Mouse (Mus musculus) neural tube, embryonic 11.5 days (tissue): ENCODE data around the gene Bco2. TPM values are rescaled to one million over a fixed set of nuclear protein-coding genes. Genes with fewer than 3 reads are reported as not detected.

ENCODE experiments used
- ATAC-seq: fragments of 200-750 bp; cut with Nextera tagmentation; 2 replicates; pipeline ENCODE4 v1.8.0; 2017; ENCODE audit warnings: moderate number of reproducible peaks, mild to moderate bottlenecking, moderate TSS enrichment, moderate library complexity; ENCODE audit not compliant: insufficient read depth, low FRiP score, low TSS enrichment
- DNase-seq: peaks from one replicate; pipeline ENCODE4 v3.0.0-alpha.2; 2015; ENCODE audit warnings: low spot score
- H3K27ac ChIP-seq: fragments of 300-500 bp; sonication (generic); 2 replicates; pipeline ENCODE4 v1.5.1; 2014; ENCODE audit warnings: low read depth, mild to moderate bottlenecking, low read length
- H3K27me3 ChIP-seq: fragments of 300-500 bp; sonication (generic); 2 replicates; pipeline ENCODE4 v1.6.1; 2014; ENCODE audit warnings: mild to moderate bottlenecking, low read length, mixed read lengths; ENCODE audit not compliant: control insufficient read depth, insufficient read depth
- H3K36me3 ChIP-seq: fragments of 300-500 bp; sonication (generic); 2 replicates; pipeline ENCODE4 v1.6.1; 2014; ENCODE audit warnings: mild to moderate bottlenecking, low read length, moderate library complexity, mixed read lengths; ENCODE audit not compliant: control insufficient read depth, insufficient read depth
- H3K4me1 ChIP-seq: fragments of 300-500 bp; sonication (generic); 2 replicates; pipeline ENCODE4 v1.6.1; 2014; ENCODE audit warnings: low read length, mixed read lengths; ENCODE audit not compliant: control insufficient read depth, insufficient read depth
- H3K4me2 ChIP-seq: fragments of 300-500 bp; sonication (generic); 2 replicates; pipeline ENCODE4 v1.6.1; 2014; ENCODE audit warnings: low read depth, mild to moderate bottlenecking, moderate library complexity
- H3K4me3 ChIP-seq: fragments of 300-500 bp; sonication (generic); 2 replicates; pipeline ENCODE4 v1.5.1; 2014; ENCODE audit warnings: low read depth, low read length
- H3K9ac ChIP-seq: fragments of 300-500 bp; sonication (generic); 2 replicates; pipeline ENCODE4 v1.6.1; 2014; ENCODE audit warnings: mild to moderate bottlenecking, low read length
- H3K9me3 ChIP-seq: fragments of 300-500 bp; sonication (generic); 2 replicates; pipeline ENCODE4 v1.6.1; 2016; ENCODE audit warnings: low read length; ENCODE audit not compliant: control insufficient read depth
- WGBS: fragments of 180-500 bp; shearing (Covaris S2); extraction: QIAGEN DNeasy Blood & Tissue Kit; methylation state at CpG from one replicate; pipeline ENCODE4 v1.1.7; 2014; 5-methylcytosine and 5-hydroxymethylcytosine counted together
- polyA plus RNA-seq: library from polyadenylated mRNA; unstranded; fragments of >200 nt; fragmentation: Nextera tagmentation; extraction: Ambion mirVana; gene quantifications from 2 replicates; pipeline ENCODE4 v1.2.1, GENCODE M21; 2014

The Bco2 gene
- polyA plus RNA-seq, 1 experiment from 2014 or later: 0.15 TPM

DNA sequence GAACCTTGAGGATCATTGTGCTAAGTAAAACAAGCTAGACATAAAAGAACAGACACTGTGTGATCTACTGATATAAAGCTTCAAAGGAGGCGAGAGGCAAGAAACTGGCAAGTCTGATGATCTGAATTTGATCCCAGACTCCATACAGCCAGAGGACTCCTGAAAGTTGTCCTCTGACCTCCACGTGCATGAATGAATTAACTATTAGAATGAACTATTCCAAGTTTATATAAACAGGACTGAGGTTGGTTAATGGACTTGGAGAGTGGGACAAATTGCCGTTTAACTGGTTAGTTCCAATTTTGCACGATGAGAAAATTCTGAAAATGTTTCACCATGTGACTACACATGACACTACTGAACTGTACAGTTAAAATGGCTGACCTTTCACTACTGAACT is 6.0 kb downstream of the Bco2 start:
- Histone ChIP-seq H3K36me3 (no peaks in the 10 kb centered on the region), H3K27me3 (no peaks in the 10 kb centered on the region), H3K27ac (no peak overlapping the region), H3K9ac (no peak overlapping the region), H3K9me3 (no peaks in the 10 kb centered on the region), H3K4me3 (no peak overlapping the region), H3K4me2 (no peak overlapping the region), H3K4me1 (no peaks in the 10 kb centered on the region)
- WGBS: 87% methylated on average over 4 of the region's 4 CpGs
- DNase-seq (no peak), ATAC-seq (no peak)

DNA sequence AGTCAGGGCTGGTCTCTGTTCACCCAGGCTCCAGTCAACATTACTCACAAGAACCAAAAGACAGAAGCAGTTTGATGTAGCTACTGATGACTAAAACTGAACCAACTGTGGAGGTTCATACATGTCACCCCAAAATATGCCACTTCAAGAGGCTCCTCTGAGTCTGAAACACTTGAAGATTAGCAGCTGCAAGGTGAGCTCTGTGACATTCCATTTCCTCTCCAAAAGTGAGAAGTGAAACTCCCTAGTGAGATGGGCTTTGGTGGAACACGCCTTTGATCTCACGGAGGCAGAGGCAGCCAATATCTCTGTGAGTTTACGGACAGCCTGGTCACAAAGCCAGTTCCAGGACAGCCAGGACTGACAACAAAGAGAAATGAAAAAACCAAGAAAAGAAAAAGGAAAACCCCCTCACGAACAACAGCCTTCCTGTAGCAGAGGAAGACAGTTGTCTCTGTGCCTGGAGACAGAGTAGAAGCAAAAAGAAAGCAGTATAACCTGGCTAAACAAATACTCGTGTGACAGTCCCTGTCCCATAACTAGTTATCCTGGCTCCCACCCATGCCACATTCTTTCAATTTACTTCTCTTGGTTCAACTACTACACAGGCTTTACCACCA is 7.0 kb downstream of the Bco2 start:
- H3K27me3 ChIP-seq: no peaks in the 10 kb centered on the region
- no peaks in the 10 kb centered on the region for H3K4me1 ChIP-seq
- H3K36me3 ChIP-seq: no peaks in the 10 kb centered on the region
- H3K27ac ChIP-seq: no peak overlapping the region
- H3K9ac ChIP-seq: no peak overlapping the region
- H3K4me2 ChIP-seq: no peak overlapping the region
- DNase-seq: no peak
- no peak for ATAC-seq
- 49% methylated on average over 5 of the region's 5 CpGs for WGBS
- H3K4me3 ChIP-seq: no peak overlapping the region
- H3K9me3 ChIP-seq: no peaks in the 10 kb centered on the region

DNA sequence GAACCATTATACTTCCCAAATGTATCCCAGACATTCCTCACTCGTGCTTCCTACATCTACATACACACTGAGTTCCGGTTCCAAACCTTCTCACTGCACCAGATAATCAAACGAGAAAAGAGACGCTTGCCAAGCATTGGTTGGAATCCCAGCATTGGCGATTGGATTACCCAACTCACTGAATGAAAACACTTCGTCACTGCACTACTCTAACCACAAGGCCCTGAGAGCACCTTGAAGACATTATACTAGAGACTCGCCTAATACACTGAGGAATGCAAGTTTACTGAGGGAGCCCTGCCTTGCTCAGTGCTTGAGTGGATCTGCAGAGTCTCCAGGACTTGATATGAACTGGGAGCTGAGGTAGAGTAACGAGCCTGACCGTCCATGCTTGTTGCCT is 12.6 kb downstream of the Bco2 start:
- Histone ChIP-seq H3K9ac (no peak overlapping the region), H3K36me3 (no peaks in the 10 kb centered on the region), H3K4me3 (no peak overlapping the region), H3K27ac (no peak overlapping the region), H3K9me3 (no peaks in the 10 kb centered on the region), H3K4me2 (no peak overlapping the region), H3K4me1 (no peaks in the 10 kb centered on the region), H3K27me3 (no peaks in the 10 kb centered on the region)
- 83% methylated on average over 9 of the region's 9 CpGs for WGBS
- ATAC-seq (no peak), DNase-seq (no peak)

DNA sequence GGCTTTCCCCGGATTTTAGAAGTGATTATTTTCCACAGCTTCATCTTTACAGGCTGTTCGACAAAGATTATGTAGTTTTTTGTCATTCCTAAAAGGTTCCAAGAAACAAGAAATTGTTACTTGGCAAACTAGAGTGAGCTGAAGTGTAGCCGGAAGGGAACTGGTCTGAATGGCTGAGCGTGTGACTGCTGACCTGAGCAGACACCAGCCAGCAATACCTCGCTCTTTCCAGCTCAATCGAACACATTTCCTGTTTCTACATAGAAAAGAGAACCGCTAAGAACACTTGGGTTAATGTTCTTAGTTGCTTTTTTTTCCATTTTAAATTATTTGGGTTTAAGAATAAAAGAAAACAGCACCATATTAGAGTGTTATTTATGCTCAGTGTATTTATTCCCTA is 14.8 kb downstream of the Bco2 start:
- DNase-seq (no peak), ATAC-seq (no peak)
- Histone ChIP-seq H3K27ac (no peak overlapping the region), H3K4me2 (no peak overlapping the region), H3K4me1 (no peaks in the 10 kb centered on the region), H3K9ac (no peak overlapping the region), H3K9me3 (no peaks in the 10 kb centered on the region), H3K36me3 (no peaks in the 10 kb centered on the region), H3K27me3 (no peaks in the 10 kb centered on the region), H3K4me3 (no peak overlapping the region)
- 81% methylated on average over 7 of the region's 7 CpGs for WGBS

DNA sequence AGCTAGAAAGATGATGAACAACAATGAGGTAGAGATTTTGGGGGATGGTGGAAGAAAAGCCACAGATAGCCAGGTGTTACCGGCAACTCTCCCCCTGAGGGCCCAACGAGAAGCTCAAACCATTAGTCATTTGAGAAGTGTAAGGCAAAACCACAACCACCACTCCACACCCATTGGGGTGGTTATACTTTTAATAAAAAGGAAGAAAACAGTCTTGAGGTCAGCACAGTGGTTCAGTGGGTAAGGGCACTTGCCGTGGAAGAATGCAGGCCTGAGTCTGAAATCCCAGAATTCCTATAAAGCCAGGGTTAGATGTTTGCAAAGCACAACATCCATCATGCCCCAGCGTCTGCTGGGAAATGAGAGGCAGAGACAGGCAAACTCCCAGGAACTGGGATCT is 17.7 kb downstream of the Bco2 start:
- no peak overlapping the region for H3K4me3 ChIP-seq
- H3K4me1 ChIP-seq: no peaks in the 10 kb centered on the region
- no peak for ATAC-seq
- DNase-seq: no peak
- H3K27ac ChIP-seq: no peak overlapping the region
- 71% methylated on average over 4 of the region's 4 CpGs for WGBS
- H3K9me3 ChIP-seq: no peaks in the 10 kb centered on the region
- no peaks in the 10 kb centered on the region for H3K27me3 ChIP-seq
- no peak overlapping the region for H3K4me2 ChIP-seq
- no peaks in the 10 kb centered on the region for H3K36me3 ChIP-seq
- H3K9ac ChIP-seq: no peak overlapping the region

DNA sequence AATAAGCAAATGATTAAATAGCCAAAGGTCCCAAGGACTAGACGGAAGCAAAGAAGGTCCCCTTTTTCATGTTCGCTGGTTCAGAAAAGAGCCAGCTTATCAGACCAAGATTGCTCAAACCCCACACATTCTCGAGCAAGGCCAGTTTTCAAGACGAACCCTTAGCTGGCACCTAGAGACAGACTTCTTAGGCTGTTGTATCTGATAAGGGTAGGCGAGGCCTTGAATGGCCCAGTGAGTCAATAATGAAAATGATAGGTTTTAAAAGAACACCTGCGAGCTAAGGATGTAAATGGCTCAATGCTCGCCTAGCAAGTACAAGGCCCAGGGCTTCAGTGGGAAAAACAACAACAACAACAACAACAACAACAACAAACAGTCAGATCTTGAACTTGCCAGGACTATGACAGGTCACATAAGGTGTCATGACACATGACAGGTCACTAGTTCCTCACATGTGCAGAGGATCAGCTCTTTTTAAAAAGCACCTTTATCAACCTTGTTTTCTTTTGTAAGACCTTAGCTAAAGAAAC is 18.3 kb downstream of the Bco2 start:
- no peaks in the 10 kb centered on the region for H3K9me3 ChIP-seq
- H3K9ac ChIP-seq: no peak overlapping the region
- H3K4me3 ChIP-seq: no peak overlapping the region
- no peak overlapping the region for H3K27ac ChIP-seq
- no peaks in the 10 kb centered on the region for H3K4me1 ChIP-seq
- no peak for ATAC-seq
- H3K27me3 ChIP-seq: no peaks in the 10 kb centered on the region
- DNase-seq: no peak
- H3K4me2 ChIP-seq: no peak overlapping the region
- H3K36me3 ChIP-seq: no peaks in the 10 kb centered on the region
- 77% methylated on average over 7 of the region's 7 CpGs for WGBS

DNA sequence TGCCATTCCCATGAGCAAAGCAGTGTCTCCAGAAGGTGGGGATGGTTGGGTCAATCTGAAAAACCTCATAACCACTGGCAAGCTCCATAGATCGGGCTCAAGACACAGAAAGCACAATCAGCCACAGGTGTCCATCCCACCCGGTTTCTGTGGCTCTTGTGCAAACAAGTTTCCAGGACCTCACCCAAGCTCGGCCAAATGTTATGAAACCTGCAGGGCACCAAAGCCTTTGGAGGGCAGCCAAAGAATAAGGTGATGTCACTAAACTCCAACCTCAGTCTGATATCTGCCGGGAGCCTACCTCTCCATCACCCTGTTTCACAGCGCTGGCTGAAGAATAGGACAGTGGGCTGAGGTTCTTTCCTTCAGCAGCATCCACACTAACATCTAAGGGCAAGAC is 19.1 kb downstream of the Bco2 start:
- WGBS: 88% methylated on average over 5 of the region's 5 CpGs
- Histone ChIP-seq H3K4me3 (no peak overlapping the region), H3K9ac (no peak overlapping the region), H3K27me3 (no peaks in the 10 kb centered on the region), H3K36me3 (no peaks in the 10 kb centered on the region), H3K4me2 (no peak overlapping the region), H3K9me3 (no peaks in the 10 kb centered on the region), H3K27ac (no peak overlapping the region), H3K4me1 (no peaks in the 10 kb centered on the region)
- DNase-seq (no peak), ATAC-seq (no peak)

DNA sequence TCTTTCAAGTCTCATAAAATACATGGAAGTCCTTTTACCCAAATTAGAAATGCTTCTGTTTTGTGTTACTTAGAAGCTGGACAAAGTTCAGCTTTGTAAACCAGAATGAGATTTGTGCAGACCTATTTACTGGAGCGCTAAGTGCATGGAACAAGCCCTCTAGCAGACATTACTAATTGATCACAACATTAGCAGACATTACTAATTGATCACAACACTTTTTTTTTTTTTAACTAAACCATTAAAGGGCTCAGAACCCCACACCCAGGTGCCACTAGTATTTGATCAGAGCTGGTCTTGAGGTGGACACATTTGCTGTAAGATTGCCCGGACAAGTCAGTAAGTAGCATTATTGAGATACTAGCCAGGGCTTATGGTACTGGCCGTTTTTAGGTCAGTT is 21.2 kb downstream of the Bco2 start:
- Histone ChIP-seq H3K9me3 (no peaks in the 10 kb centered on the region), H3K4me3 (no peak overlapping the region), H3K36me3 (no peaks in the 10 kb centered on the region), H3K27me3 (no peaks in the 10 kb centered on the region), H3K4me2 (no peak overlapping the region), H3K4me1 (no peaks in the 10 kb centered on the region), H3K9ac (no peak overlapping the region), H3K27ac (no peak overlapping the region)
- ATAC-seq (no peak), DNase-seq (no peak)
- WGBS: 87% methylated on average over 3 of the region's 3 CpGs

DNA sequence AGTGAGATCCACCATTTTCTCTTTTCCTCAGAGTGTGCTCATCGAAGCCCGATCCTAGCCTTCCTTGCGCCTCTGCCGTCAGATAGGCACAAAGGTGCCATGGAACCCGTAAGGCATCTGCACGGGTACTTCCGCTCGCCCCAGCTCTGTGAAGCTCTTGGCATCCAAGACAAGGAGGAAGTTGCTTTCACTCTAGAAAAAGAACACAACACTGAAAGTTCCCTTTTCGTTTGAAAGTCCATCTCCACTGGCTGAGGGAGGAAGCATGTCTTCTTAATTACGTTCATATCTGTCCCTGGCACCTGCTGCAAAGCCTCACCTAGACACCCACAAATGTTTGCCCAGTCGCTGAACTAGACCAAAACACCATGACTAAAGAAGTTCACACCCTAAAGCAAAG is 21.7 kb downstream of the Bco2 start:
- Histone ChIP-seq H3K9ac (no peak overlapping the region), H3K4me2 (no peak overlapping the region), H3K27ac (no peak overlapping the region), H3K36me3 (no peaks in the 10 kb centered on the region), H3K27me3 (no peaks in the 10 kb centered on the region), H3K9me3 (no peaks in the 10 kb centered on the region), H3K4me3 (no peak overlapping the region), H3K4me1 (no peaks in the 10 kb centered on the region)
- 86% methylated on average over 11 of the region's 11 CpGs for WGBS
- ATAC-seq (no peak), DNase-seq (no peak)
